Mouse (Mus musculus): ENCODE measurements around the gene Lexm.

The Lexm gene

DNA sequence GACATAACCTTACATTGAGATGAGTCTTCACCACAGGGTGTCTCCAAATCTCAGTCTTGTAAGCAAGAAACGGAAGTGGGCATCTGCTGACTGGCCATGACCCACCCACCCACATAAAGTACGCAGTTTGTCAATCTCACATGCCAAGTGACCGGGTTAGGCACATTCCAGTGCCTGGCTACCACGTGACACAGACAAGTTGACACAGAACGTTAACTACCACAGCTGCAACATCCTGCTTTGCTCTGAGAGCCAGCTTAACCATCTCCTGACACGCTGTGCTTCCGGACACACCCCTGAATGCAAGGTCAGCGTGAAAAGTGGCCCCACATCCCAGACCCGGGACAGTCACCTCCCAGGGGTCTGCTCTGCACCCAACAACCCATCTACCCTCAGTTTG lies 26.9 kb downstream of the Lexm start:
- no peak for ATAC-seq (ENCODE audit: insufficient number of reproducible peaks, low FRiP score, low TSS enrichment)

DNA sequence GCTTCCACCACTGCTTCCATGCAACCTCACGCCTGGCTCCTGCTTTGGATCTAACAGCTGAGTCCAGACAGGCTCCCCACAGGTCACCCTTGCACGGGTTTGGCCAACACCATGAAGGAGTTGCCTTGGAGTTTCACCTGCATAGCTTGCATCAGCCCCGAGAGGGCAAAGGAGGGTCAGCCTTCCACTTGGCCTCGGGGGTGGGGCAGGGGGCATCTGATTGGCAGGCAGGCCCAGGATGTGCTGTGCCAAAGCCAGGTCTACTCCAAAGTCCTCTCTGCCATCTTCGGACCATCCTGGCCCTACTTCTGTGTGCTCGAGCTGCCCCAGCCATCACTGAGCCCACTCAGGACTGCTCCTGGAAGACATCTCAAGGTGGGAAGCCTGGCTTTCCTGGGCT lies 30.0 kb downstream of the Lexm start:
- no peak for ATAC-seq (ENCODE audit: insufficient number of reproducible peaks, low FRiP score, low TSS enrichment)

DNA sequence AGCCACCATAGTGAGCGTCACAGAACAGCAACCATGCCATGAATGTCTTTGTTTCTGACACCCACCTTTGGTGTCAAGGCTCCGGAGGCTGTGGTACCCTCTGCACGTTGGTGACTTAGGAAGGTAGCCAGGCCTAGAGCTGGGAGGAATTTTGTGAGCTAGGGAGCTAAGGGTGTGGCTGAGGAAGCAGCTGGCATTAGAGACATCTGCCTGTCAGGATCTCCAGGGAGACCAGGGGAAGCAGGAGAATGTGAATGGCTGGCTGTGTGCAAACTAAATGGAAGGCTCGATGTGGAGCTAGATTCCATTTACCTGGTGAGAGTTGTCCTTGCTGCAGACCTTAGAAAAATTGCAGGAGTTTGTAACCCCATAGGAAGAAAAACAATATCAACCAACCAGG lies 32.4 kb downstream of the Lexm start:
- no peak for ATAC-seq (ENCODE audit: insufficient number of reproducible peaks, low FRiP score, low TSS enrichment)

GRCm38 (mm10) chr4:106582428-106583153 lies 34.5 kb downstream of the Lexm start:
- ATAC-seq (ENCODE audit: insufficient number of reproducible peaks, low FRiP score, low TSS enrichment), result no peak

- no peak for ATAC-seq (ENCODE audit: insufficient number of reproducible peaks, low FRiP score, low TSS enrichment)
These were observed 35.2 kb downstream of the Lexm start for GRCm38 (mm10) chr4:106581865-106582204.

- ATAC-seq (ENCODE audit: insufficient number of reproducible peaks, low FRiP score, low TSS enrichment), result no peak
These were observed 35.7 kb downstream of the Lexm start for GRCm38 (mm10) chr4:106581176-106581864.

- no peak for ATAC-seq (ENCODE audit: insufficient number of reproducible peaks, low FRiP score, low TSS enrichment)
These were observed 39.5 kb downstream of the Lexm start for GRCm38 (mm10) chr4:106577511-106577910.

DNA sequence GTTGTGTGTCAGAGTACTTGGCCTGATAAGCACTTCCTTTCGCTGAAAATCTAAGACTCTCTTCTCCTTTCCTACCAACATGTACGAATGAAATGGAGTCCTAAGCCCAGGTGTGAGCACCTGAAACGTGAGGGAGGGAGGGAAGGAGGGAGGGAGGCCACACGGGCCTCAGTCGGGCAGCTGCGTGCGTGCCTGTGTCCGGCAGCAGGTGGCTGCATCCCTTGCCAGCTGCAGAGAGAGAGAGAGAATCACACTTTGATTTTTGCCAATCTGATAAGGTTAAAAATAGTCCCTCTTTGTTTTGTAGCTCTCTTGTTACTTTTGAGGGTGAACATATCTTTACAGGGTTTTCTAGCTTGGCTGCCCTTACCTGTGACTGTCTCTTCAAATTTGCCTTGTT lies 42.0 kb downstream of the Lexm start:
- no peak for ATAC-seq (ENCODE audit: insufficient number of reproducible peaks, low FRiP score, low TSS enrichment)

GRCm38 (mm10) chr4:106571081-106571724 lies 45.8 kb downstream of the Lexm start:
- ATAC-seq (ENCODE audit: insufficient number of reproducible peaks, low FRiP score, low TSS enrichment), result peak; percentile 80

DNA sequence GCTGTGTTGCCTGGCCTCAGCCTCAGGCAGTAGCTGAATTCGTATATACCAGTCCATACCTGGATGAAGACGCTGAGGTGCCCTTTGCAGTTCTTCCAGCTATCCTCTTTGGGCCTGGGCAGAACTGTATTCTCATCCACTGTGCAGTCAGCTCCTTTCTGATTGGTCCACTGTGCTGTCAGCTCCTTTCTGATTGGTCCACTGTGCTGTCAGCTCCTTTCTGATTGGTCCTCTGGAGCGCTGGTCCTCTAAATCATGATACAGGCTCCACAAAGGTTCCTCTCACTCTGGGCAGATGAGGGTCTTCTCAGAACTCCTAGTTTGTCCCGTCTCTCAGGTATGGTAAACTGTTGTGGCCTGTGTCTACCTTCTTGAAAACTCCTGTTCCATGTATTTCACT lies 47.4 kb downstream of the Lexm start:
- ATAC-seq (ENCODE audit: insufficient number of reproducible peaks, low FRiP score, low TSS enrichment), result no peak

DNA sequence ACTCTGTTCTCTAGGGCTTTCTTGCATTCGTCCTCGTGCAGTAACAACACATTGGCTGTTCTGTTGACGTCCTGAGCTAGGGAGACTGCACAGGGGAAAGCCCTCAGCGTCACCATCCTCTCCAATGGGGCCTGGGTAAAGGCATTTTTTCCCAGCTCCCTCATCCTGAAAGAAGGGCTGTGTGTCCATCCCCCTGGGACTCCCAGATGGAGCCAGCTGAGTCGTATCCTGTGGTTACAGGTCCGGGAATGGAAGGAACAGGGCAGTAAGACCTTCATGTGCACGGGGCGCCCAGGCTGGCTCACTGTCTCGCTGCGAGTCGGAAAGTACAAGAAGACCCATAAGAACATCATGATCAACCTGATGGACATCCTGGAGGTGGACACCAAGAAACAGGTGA lies 52.9 kb downstream of the Lexm start:
- ATAC-seq (ENCODE audit: insufficient number of reproducible peaks, low FRiP score, low TSS enrichment), result no peak

- ATAC-seq (ENCODE audit: insufficient number of reproducible peaks, low FRiP score, low TSS enrichment), result no peak
These were observed 53.9 kb downstream of the Lexm start for GRCm38 (mm10) chr4:106562837-106563790.

DNA sequence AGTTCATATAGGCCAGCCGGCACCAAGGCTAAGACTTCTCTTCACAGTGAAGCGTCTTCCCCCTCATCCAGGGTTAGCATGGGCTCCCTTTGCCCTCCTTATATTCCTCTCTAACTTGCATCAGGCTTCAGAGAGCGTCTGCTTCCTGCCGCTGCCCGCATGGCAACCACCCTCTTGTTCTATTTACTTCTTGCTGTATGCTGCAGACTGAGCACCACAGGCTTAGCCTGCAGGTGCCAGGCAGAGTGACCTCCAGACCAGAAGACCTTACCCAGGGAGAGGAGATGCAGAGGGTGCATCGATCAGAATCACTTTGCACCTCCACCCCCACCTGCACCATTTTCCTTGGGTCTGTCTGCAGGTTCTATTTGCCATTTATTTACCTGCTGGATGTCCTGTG lies 55.0 kb downstream of the Lexm start:
- no peak for ATAC-seq (ENCODE audit: insufficient number of reproducible peaks, low FRiP score, low TSS enrichment)

DNA sequence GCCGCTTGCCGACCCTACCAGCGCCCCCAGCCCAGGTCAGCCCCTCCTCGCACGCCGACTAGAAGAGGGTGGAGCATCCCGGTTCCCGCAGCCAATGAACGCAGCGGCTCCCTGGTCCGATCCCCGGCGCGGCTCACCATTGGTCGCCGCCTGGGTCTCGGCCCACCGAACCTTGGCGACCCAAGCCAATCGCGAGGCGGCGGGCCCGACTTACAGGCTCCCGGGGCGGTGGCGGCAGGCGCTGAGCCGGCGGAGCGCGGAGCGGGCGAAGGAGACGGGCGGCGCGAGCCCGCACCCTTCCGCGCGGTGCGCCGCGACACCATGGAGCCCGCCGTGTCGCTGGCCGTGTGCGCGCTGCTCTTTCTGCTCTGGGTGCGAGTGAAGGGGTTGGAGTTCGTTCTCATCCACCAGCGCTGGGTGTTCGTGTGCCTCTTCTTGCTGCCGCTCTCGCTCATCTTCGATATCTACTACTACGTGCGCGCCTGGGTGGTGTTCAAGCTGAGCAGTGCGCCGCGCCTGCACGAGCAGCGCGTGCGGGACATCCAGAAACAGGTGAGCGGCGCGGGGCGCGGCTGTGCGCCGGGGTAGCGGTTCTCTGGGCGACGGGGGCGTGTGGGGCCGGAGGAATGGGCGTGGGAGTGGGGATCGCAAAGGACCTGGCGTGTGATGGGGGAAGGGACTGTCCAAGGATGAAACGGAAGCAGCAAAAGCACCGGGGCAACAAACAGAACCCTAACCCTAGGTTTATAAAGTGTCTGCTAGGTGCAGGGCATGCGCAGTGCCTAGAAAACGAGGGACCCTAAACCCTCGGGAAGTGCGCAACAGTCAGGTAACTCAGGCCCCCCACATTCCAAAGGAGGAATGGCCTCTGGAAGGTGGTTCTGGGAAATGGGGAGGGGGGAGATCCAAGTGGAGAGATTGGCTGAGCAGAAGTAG lies 55.9 kb downstream of the Lexm start, which contains the start of gene Dhcr24:
Dhcr24 (plus strand) TSS at position 193 of the 936 bp plus-strand sequence.
- peak; percentile 95 for ATAC-seq (ENCODE audit: insufficient number of reproducible peaks, low FRiP score, low TSS enrichment)

GRCm38 (mm10) chr4:106560213-106560845 lies 56.7 kb downstream of the Lexm start:
- peak; percentile 56; the same call in 1 of the 2 replicates for ATAC-seq (ENCODE audit: insufficient number of reproducible peaks, low FRiP score, low TSS enrichment)

- no peak for ATAC-seq (ENCODE audit: insufficient number of reproducible peaks, low FRiP score, low TSS enrichment)
These were observed 57.5 kb downstream of the Lexm start for GRCm38 (mm10) chr4:106559343-106560212.

- no peak for ATAC-seq (ENCODE audit: insufficient number of reproducible peaks, low FRiP score, low TSS enrichment)
These were observed 59.1 kb downstream of the Lexm start for GRCm38 (mm10) chr4:106557978-106558377.

- no peak for ATAC-seq (ENCODE audit: insufficient number of reproducible peaks, low FRiP score, low TSS enrichment)
These were observed 59.8 kb downstream of the Lexm start for GRCm38 (mm10) chr4:106557262-106557661.

Data from cerebellum, adult (tissue).